Mouse (Mus musculus) right cerebral cortex, postnatal 36 days (tissue): ENCODE results near the gene 5730480H06Rik.
A peak's percentile ranks its signal among the peaks of the same experiment; 100 is the strongest.

ENCODE experiments used
- DNase-seq, 2 experiments: peaks; one replicate each; pipeline ENCODE4 v3.0.0; 2022; ENCODE audit warnings: low spot score in 2 of 2, mixed read lengths in 1 of 2

5730480H06Rik gene

GRCm38 (mm10) chr5:48327652-48328051, at the start of gene 5730480H06Rik:
TSS of gene 5730480H06Rik (plus strand) at chr5:48327952.
- DNase-seq = no peak

GRCm38 (mm10) chr5:48301186-48301585, 26.6 kb upstream of the 5730480H06Rik start:
- no peak for DNase-seq

GRCm38 (mm10) chr5:48315057-48315602, 12.6 kb upstream of the 5730480H06Rik start:
- DNase-seq = no peak

- no peak for DNase-seq
Observed at GRCm38 (mm10) chr5:48320597-48320996, 7.2 kb upstream of the 5730480H06Rik start.

GRCm38 (mm10) chr5:48326221-48326620, 1.5 kb upstream of the 5730480H06Rik start:
- DNase-seq = no peak

GRCm38 (mm10) chr5:48329751-48330150, 2.0 kb downstream of the 5730480H06Rik start:
- DNase-seq = no peak

GRCm38 (mm10) chr5:48330817-48331216, 3.1 kb downstream of the 5730480H06Rik start:
- no peak for DNase-seq

GRCm38 (mm10) chr5:48331441-48331840, 3.7 kb downstream of the 5730480H06Rik start:
- no peak for DNase-seq

- no peak for DNase-seq
Observed at GRCm38 (mm10) chr5:48333407-48333806, 5.7 kb downstream of the 5730480H06Rik start.

GRCm38 (mm10) chr5:48333884-48334513, 6.2 kb downstream of the 5730480H06Rik start:
- DNase-seq = no peak

- no peak for DNase-seq
Observed at GRCm38 (mm10) chr5:48340808-48341433, 13.2 kb downstream of the 5730480H06Rik start.

GRCm38 (mm10) chr5:48345095-48345982, 17.6 kb downstream of the 5730480H06Rik start:
- DNase-seq = no peak

- DNase-seq = no peak
Observed at GRCm38 (mm10) chr5:48345983-48346648, 18.4 kb downstream of the 5730480H06Rik start.

GRCm38 (mm10) chr5:48349309-48349708, 21.6 kb downstream of the 5730480H06Rik start:
- DNase-seq = no peak

- DNase-seq = peak; percentile 96
Observed at GRCm38 (mm10) chr5:48371890-48372766, 44.4 kb downstream of the 5730480H06Rik start.

- DNase-seq = no peak
Observed at GRCm38 (mm10) chr5:48402497-48402896, 74.7 kb downstream of the 5730480H06Rik start.

GRCm38 (mm10) chr5:48408276-48408675, 80.5 kb downstream of the 5730480H06Rik start:
- DNase-seq = no peak

GRCm38 (mm10) chr5:48410348-48410747, 82.6 kb downstream of the 5730480H06Rik start:
- no peak for DNase-seq

- DNase-seq = no peak
Observed at GRCm38 (mm10) chr5:48411462-48411861, 83.7 kb downstream of the 5730480H06Rik start.

- DNase-seq = no peak
Observed at GRCm38 (mm10) chr5:48412261-48412660, 84.5 kb downstream of the 5730480H06Rik start.

GRCm38 (mm10) chr5:48419741-48420140, 92.0 kb downstream of the 5730480H06Rik start:
- DNase-seq = no peak
